Mouse (Mus musculus) testis, adult 2 months (tissue): ENCODE results near the gene Rnf213.

ENCODE experiments used
- CTCF ChIP-seq: fragments of 200-500 bp; IDR thresholded peaks from 2 replicates; pipeline ENCODE4 v1.5.1; 2012; ENCODE audit warnings: low read depth, mild to moderate bottlenecking, inconsistent platforms, low read length, moderate library complexity; ENCODE audit not compliant: control insufficient read depth, insufficient read depth, insufficient replicate concordance
- POLR2A ChIP-seq: fragments of 200-500 bp; IDR thresholded peaks from 2 replicates; pipeline ENCODE4 v1.6.1; 2012; ENCODE audit warnings: low read depth, mild to moderate bottlenecking, inconsistent platforms, low read length, moderate library complexity; ENCODE audit not compliant: control insufficient read depth

- TF ChIP-seq CTCF (no peak), POLR2A (no peak)
Measured at GRCm38 (mm10) chr11:119520713-119521063, 127.8 kb downstream of the Rnf213 start.
